Mouse (Mus musculus) layer of hippocampus, adult 8-10 months (tissue): ENCODE data around the gene Nptx1. TPM values are rescaled to one million over a fixed set of nuclear protein-coding genes. Genes with fewer than 3 reads are reported as not detected.
A peak's percentile ranks its signal among the peaks of the same experiment; 100 is the strongest.

Source experiments
- DNase-seq, 2 experiments: peaks; one replicate each; pipeline ENCODE4 v3.0.0; 2022; ENCODE audit warnings: low spot score in 2 of 2
- total RNA-seq, 4 experiments: library from RNA; stranded (reverse); gene quantifications; 2 replicates each; pipeline ENCODE4 v1.2.4; 2022

Nptx1 gene
- total RNA-seq, 4 experiments from 2014 or later: 330 to 455 (median 386) TPM

DNA sequence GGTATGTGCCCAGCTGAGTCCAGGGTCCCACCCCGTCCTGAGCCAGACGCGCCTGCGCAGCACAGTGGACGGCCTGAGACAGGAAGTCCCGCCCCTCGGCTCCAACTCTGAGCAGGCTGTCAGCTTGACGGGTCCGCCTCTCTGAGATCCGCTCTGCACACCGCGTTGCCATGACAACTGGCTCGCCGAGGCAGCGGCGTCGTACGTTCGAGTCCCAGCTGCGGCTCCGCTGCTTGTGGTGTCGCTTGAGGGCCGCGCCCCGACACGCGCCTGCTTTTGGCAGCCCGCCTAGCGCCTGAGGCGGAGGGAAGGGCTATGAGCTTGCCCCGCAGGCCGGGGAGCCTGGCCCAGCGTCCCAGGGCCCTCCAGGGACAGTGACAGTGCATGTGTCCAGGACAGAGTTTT is 23.0 kb downstream of the Nptx1 start:
- peak; percentile 76 to 81 for DNase-seq

DNA sequence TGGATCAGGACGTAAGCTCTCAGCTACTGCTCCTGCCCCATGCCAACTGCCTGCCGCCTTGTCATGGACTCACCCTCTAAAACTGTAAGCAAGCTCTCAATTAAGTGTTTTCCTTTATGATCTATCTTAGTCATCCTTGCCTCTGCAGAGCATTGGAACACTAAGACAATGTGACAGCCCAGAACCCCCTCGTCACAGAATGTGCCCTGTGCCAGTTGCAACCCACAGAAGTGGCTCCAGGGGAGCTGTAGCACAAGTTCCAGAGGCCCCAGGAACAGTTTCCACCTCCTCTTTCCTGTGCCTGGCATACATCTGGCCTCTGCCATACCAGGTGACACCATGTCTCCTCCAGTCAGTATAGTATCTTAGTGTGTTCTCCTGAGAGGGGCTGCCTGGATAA is 24.2 kb downstream of the Nptx1 start:
- DNase-seq: no peak

DNA sequence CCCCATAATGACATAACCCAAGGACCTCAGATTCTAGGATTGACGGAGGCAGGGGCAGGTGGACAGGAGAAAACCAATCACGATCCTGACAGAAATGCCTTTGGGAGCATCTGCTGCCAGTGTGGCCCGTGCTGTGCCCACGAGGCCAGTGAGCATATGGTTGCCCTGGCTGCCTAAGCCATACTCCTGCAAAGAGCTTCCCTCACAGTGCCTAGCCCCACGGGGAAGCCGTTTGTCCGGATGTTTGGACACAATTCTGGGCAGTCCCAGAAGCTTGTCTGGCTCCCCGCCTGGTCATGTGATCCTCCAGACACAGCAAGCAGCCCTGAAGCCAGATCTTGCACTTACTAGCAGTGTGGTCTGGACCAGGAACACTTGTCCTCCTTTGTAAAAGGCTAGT is 24.8 kb downstream of the Nptx1 start:
- DNase-seq: no peak

DNA sequence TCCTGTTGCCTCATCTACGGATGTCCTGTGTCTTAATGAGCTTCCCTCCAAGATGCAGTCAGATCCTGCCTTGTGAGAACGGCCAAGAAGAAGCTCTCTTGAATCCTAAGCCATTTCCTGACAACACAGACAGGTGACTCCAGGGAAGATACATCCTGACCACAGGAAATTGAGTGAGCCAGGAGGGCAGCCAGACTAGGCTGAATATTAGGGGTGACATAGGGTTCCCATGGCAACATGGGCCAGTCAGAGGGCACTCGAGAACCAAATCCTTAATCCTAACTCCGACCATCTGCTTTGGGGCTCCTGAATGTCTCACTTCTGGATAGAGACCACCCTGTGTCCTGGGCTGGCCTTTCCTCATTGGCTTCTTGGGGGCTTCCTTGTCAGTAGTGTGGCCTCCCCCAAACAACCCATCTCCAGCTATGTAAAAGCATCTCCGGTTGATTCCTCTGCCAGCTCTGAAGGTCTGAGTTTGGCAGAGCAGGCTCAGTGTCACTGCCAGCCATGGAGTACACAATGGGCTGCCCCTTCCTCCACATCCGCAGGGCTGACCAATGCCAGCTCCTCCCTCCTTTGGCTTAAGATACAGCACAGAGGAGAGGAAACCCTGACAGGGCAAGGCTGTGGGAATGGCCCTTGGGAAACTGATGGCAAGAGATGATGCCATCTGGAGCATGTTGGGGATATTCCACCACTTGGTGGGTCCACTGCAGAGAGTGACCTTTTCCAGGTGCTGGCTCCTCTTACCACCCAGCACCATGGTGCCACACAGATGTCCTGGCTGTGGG is 25.4 kb downstream of the Nptx1 start:
- DNase-seq: no peak

DNA sequence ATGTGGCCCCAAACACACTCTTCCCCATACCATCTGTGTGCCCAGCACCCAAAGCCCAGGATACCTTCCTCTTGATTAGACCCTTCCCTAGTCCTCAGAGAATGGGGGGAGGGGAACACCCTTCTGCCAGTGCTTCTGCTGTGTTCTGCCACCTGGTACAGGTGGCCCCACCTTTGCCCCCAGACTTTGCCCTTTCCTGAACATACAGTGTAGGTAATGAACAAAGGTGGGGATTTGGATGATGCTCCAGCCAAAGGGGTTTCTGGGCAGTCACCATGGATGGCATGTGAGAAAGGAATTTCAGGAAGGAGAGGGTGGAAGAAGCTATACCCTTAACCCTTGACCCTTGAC is 26.9 kb downstream of the Nptx1 start:
- DNase-seq: no peak

DNA sequence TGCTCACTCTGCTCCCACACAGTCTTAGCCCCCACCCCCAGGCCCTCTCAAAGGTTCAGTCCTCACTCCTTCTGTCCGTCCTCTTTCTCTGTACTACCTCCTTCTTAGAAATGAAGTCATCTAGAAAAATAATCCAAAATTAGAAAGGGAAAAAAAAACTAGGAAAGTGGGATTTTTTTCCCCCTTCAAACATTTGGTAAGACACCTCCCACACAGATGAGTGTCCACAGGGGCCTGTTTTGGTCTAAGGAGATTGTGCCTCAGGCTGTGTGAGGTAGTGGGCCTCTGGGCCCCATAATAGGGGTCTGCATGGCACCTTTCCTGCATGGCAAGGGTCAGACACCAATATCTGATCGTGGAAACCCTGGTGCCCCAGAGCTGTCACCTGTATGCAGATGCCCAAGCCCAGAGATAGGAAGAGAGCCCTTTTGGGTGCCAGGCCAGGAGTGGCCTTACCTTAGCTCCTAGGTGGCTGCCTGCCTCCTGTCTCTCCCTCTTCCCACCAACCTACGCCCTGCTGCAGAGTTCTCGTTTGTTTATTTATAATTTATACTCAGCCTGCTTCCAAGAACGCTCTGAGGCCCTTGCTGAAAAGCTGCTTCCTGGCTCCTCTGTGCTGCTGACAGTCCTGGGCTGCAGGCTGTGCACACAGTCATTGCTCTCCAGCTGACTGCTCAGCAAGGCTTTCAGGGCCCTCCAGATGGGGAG is 27.4 kb downstream of the Nptx1 start:
- no peak for DNase-seq

DNA sequence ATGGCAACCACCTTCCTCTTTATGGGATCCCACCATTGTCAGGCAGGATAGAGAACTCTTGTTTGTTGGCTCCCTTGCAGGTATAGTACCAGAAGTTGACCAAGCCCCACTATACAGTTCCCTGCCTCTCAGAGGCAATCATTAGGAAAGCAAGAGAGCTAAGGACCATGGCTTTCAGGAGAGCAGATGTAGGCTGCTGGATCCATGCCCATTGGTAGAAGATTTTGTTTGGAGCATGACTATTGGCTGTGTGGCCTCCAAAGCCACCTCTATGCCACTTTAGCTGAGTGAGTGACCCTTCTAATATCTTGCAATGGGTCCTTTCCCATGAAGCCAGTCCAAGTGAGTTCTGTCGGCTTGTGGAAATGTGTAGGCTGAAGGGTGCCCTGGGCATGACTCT is 28.2 kb downstream of the Nptx1 start:
- DNase-seq: no peak

DNA sequence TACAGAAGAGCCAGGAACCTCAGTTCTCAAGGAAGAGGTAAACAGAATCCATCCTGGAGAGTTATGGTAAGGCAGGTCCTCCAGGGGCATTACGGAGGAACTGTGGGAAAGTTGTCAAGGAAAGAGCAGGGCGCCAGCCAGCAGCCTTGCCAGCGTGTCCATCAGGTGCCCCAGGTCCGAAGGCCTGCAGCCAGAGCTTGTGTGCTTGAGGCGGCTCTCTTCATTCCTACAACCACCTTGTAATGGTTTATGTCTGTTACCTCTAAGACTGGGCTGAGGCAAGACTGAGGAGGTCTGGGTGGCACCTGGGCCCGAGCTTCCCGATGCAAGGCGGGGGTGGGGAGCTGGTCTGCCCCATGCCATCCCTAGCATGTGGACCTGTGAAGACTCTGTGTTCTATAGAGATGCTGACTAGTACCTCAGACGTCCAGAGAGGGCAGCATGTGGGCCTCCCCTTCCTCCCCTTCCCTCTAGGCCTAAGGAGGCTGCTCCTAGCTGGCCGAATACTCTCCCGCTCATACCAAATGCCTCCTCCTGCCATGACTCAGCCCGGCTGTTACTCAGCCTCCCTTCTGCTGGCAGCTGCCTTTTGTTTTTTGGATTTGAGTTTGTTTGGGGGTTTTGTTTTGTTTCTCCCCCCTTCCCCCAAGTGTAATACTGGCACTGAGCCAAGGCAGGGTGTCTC is 30.7 kb downstream of the Nptx1 start:
- DNase-seq: peak; percentile 55 to 66

DNA sequence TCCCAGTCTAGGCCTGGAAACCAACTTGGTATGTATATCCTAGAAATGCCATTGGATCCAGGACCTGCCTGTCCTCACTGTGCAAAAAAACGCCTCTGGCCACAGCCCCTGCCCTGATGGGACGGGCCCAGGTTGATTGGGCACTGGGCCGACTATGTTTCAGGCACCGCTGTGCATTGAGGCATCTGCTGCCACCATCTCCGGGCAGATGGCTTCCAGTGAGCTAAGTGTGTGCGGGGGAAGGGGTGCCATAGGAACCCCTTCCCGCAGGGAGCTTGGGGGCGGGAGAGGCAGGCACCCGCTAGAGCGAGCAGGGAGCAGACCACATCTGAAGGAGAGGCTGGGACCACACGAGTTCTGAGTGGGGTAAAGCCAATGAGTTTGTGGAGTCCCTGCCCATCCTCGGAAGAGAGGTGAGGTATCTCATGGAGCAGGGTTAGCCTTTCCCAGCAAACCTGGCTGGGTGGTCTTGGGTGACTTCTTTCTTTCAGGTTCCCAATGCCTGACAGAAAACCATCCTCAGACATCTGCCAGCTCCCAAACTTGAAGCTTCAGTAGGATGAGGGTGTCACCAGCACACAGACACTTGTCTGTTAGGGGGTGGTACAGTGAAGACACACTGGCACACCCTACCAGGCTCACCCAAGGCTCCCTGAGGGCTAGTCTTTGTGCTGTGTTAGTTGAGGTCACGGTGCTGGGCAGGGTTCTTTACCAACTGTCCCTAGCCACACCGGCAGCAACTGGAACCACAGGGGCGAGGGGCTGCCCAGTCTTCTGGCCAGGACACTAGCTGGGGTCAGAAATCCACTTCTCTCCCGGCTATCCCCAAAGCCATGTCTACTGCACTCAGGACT is 31.5 kb downstream of the Nptx1 start:
- DNase-seq: peak; percentile 74 to 76

DNA sequence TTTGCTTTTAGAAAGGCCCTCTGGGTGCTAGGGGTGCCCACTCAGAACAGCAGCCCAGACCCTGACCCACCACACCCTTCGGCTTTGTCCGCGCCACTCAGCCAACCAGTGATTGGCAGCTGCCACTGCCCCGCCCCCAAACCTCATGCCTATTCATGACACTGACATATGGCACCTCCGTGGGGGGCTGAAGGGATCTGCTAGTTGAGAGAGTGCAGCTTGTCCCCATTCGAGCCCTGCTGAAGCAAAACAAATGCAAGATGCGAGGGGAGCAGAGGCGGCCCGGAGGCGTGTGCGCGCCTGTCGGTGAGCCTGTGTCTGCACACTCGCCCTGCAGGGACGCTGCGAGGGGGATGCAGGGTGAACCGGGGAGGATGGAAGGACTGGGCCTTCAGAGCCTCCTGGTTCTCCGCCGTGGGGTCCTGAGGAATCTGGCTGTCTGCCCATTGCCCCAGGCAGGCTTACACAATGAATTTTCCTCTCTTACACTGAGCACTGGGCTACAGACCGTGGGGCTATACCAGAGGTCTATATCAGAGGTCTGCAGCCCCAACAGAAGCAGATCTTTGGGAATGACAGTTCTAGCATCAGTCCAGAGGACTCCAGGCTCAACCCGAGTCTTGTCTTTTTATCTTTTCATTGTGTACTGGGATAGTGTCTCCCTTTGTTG is 32.5 kb downstream of the Nptx1 start:
- peak; percentile 85 for DNase-seq

DNA sequence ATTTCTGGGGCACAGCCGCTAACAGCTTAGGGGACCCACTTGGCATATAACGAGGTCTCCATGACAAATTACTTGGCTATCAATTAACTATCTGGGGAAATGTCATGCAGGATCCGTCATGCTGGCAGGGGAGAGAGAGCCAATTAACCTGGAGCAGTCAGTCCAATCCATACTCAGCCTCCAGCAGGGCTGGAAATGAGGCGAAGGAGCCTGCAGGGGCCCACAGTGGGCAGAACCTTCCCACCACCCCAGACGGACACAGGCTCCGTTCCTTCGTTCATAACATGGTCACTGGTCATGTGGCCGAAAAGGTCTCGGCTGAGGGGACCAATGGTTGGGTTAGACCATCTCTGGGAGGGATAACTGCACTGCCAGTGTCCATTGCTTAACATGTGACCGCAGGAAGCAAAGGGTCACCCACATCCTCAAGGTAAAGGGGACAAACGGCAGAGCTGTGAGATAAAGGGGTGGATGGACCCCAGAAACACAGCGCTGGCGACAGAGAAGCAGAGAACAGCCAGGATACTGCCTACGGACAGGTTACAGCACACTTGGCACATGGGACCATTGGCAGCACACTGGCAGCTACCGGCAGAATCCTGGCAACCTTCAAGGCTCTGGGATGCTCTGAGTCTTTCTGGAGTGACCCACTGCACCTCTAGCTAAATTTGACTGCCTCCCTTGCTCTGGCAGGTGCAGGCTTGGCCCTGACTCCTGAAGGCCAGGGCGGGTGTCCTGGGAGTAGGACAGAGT is 33.3 kb downstream of the Nptx1 start:
- no peak for DNase-seq

DNA sequence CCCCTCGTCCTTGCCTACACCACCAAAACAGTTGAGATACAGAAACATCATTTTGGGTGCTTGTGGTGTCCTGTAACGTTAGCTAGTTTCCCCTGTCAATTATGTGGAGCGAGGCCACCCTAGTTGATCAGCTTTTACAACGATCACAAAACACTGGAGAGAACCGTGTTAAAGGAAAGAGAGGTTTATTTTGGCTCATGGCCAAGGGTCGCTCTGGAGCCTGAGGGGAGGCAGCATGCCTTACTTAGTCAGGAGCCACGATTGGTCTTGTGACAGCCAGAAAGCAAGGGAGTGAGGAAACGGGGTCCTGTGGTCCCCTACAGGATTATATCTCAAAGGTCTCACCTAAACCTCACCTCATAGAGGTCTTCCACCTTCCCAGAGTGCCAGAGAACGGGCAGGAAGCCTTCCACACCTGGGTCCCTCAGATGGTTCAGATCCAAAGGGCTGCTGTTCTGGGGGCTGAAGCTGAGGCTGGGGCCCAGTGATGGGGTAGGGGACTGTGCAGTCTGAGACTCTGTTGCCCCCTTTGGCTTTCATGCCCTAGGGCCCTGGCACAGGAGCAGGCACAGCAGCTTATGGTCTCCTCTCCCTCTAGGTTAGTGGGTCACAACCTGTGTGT is 34.4 kb downstream of the Nptx1 start:
- DNase-seq: no peak

DNA sequence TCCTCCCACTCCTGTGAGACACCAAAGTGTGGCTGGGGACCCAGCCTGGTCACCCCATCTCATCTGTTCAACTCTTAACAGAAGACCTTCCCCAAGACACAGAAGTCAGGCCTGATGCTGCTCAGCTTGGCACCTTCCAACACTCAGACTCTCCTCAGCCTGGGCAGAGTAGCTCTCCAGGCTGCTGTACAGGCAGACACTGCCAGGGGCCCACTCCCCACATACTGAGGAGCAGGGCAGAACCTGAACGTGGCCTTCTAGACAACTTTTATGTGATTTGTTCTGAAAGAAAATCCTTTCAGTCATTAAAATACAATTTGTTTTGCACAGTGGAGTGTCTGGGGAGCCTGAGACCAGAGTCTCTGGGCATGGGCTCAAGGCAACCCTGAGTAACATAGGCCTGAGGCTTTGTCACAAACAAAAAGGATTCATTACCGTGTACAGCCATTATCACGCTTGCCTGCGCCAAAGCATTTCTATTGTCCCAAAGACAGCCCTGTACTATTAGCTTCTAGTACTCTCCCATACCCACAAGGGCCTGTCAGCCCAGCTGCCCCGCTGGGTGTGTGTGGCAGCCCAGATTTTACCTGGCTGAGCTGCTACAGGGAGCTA is 38.3 kb downstream of the Nptx1 start:
- DNase-seq: no peak

DNA sequence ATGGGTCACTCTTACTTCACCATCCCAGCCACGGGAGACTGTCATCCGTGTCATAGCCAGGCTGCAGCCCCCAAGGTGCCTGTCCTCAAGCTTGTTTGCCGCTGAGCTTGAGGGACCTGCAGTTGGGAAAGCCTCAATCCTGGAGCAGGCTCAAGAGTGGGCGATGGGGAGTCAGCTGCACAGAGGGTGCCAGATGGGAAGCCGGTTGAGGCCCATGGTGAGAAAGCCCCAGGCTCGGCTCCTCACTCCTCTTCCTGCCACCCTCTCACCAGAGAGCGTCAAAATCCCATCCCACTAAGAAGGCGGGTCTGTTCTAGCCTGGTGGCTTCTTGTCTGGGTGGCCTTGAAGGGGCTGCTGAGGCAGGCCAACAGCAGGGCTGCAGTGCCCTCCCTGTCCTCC is 39.8 kb downstream of the Nptx1 start:
- peak; percentile 81 to 83 for DNase-seq

DNA sequence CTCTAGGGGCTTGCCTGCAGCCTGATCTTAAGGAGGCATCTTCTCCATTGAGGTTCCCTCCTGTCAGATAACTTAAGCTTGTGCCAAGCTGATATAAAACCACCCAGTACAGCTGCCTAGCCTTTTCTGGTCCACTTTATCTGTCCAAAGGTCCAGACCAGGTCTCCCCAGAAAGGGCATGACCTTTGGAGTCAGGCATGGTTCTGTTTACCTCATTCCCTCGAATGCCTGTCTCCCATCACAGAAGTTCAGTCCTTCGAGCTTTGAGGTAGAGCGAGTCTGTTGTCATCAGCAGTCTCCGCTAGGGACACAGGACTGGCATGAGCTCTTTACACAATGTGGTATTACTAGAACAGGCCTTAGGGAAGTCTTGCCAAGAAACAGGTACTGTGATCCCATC is 41.2 kb downstream of the Nptx1 start:
- DNase-seq: no peak

DNA sequence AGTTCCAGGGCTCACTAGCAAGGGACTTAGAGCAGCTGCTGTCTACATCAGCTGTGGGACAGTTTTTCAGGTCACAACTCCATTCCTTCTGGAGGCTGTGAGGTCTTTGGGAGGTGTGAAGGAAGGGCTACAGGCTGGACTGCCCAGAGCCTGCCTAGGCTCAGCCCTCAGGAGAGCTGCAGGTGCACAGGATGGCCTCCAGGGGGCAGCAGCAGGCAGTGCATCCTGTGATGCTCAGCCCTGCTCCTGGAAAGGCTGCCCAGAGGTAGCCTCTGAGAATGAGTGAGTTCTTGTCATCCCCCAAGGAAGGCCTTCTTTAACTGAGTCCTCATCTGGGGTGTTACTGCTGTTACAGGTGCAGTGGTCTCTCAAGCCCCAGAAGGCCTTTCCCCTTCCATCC is 43.9 kb downstream of the Nptx1 start:
- DNase-seq: peak; percentile 56 to 78

DNA sequence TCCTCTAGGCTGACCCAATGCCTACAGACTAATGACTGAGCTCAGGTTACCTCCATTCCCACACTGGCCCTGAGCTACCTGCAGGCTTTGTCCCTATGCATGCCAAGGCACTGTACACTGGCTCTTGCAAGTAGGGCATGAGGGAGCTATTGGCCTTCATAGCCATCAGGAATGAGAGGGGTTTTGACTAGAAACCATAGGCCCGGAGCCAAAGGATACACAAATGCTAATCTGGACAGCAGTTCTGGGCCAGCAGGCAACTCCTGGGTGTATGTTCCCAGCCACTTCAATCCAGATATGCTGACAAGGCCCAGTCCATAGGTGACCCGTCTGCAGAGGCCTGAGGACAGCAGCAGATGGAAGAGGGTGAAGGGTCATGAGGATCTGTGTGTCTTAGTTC is 47.5 kb downstream of the Nptx1 start:
- DNase-seq: no peak

DNA sequence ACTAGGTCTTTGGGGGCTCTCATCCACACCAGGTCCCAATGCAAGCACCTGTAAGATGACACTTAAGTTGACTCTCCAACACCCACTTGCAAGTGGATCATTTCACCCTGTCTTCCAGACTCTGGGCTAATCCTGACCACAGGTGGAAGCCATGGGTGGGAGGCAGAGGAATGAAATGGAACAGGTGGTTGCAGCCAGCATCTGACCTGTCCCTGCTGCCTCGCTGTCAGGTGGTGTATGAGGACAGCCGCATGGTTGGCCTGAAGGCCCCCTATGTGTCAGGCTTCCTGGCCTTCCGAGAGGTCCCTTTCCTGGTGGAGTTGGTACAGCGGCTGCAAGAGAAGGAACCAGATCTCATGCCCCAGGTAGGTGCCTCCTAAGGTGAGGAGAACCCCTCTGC is 48.3 kb downstream of the Nptx1 start:
- DNase-seq: no peak

DNA sequence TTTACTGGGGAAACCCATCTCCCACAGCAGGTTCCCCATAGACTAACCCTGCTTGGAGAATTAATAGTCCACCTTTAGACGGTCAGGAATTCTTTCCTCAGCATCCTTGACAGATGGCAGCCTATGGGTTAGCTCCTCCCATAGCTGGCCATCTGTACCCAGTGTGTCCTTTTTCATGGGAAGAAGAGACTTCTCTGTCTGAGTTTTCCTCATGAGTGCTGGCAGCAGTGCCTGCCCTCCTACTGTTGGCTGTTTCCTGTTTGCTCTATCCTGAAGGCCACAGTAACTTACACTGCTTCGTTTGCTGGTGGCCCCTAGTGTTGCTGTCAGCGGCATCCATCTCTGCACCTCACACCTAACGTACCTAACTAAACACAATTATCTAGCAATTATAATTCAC is 50.1 kb downstream of the Nptx1 start:
- DNase-seq: no peak
